Mouse (Mus musculus) hematopoietic stem cell, adult 5-6 weeks (primary cell): ENCODE measurements around the gene Sbk2. TPM values are rescaled to one million over a fixed set of nuclear protein-coding genes. Genes with fewer than 3 reads are reported as not detected.
"Not testable (repeated sequence)": the region's sequence is repeated elsewhere in the genome, so short reads cannot be mapped to it uniquely, and the experiment has no call there.

Experiments
- ATAC-seq, 2 experiments: fragments of 125-278 bp in 1 of 2; replicated peaks in 1 of 2; 2 replicates each; pipeline ENCODE4 v1.8.0; 2016 to 2017; ENCODE audit warnings: inconsistent platforms in 2 of 2, mild to moderate bottlenecking in 2 of 2, moderate number of reproducible peaks in 2 of 2, low read depth in 1 of 2, moderate TSS enrichment in 1 of 2; ENCODE audit not compliant: low FRiP score in 2 of 2, poor library complexity in 2 of 2, severe bottlenecking in 2 of 2, insufficient read depth in 1 of 2, low TSS enrichment in 1 of 2
- total RNA-seq: library from RNA; stranded (forward); fragments of 172-1452, 232-1000 nt; gene quantifications from 2 replicates; pipeline ENCODE4 v1.2.3, GENCODE M21; 2017

Gene Sbk2
- not detected in 2 replicates for total RNA-seq

- ATAC-seq, result peak; percentile 93 to 98
These were observed at the start of gene Sbk2 for GRCm38 (mm10) chr7:4964272-4964671. Gene Sbk2 (minus strand): TSS chr7:4964406.

- no peak for ATAC-seq
These were observed 48.7 kb upstream of the Sbk2 start for GRCm38 (mm10) chr7:5012681-5013513.

GRCm38 (mm10) chr7:5008229-5008628, 44.0 kb upstream of the Sbk2 start:
- no peak for ATAC-seq

GRCm38 (mm10) chr7:5002876-5003275, 38.7 kb upstream of the Sbk2 start:
- not testable (repeated sequence) for ATAC-seq

DNA sequence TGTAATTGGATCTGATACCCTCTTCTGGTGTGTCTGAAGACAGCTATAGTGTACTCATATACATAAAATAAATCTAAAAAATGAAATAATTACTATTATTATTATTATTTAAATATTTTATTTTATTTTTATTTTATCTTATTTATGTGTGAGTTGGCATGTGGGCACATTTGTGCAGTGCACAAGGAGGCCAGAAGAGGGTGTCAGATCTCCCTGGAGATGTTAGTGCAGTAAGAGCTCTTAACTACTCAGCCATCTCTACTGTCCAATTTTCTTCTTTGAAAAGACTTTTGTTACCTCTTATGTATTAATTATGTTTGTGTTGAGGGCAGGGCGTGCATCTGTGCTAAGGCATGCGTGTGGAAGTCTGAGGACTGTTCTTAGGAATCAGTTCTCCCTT, 35.7 kb upstream of the Sbk2 start:
- 0 out of 4 replicates have a peak, but pooled peaks of 1 of the 2 experiments have one; percentile 48 for ATAC-seq

DNA sequence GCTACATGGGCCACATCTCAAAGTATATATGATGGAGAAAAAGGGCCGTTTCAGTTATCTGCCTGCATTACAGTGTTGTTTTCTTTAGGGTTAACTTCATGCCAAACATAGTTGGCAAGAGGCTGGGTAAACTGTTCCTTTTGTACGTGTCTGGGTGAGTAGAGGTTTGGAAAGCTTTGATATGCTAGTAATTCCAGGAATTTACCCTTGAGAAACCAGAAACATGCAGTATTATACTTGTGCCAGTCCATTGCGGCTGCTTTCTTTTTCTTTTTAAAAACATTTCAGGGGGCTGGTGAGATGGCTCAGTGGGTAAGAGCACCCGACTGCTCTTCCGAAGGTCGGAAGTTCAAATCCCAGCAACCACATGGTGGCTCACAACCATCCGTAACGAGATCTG, 32.7 kb upstream of the Sbk2 start:
- ATAC-seq, result no peak

GRCm38 (mm10) chr7:4996003-4996895, 32.0 kb upstream of the Sbk2 start, which contains the start of gene Zfp579:
Gene Zfp579 (minus strand): TSS chr7:4996158.
- ATAC-seq, result peak; percentile 66 to 81

DNA sequence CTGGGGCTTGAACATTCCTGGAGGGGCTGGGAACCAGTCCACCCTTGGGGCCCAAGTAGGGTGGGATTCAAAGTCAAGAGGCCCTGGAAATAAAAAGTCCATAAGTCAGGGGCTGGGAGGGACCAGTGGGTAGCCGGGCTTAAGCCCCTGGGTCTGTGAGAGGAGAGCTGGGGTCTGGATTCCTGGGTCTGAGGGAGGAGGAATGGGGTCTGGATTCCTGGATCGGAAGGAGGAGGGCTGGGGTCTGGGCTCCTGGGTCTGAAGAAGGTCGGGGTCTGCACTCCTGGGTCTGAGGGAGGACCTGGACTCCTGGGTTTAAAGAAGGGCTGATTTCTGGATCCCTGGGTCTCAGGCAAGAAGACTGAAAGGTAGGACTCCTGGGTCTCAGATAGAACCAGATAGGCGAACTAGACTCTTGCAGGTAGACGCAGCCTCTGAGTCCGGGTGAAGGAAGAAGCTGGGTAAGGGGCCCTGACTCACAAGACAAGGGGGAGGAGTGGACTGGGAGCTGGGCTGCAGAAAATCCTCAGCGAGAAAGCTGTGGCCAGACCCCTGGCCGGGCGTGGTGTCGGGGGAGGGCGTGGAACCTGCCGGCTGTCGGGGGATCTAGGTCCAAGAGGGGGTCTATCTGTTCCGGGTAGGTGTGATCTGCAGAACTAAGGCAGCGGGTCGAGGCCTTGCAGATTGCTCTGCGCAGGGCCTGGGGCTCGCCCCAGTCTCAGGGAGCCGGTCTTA, 31.2 kb upstream of the Sbk2 start:
- peak in 1 of 2 experiments; percentile 14; a peak in 2 of 4 replicates for ATAC-seq

- no peak for ATAC-seq
These were observed 30.0 kb upstream of the Sbk2 start for GRCm38 (mm10) chr7:4993999-4994788.

DNA sequence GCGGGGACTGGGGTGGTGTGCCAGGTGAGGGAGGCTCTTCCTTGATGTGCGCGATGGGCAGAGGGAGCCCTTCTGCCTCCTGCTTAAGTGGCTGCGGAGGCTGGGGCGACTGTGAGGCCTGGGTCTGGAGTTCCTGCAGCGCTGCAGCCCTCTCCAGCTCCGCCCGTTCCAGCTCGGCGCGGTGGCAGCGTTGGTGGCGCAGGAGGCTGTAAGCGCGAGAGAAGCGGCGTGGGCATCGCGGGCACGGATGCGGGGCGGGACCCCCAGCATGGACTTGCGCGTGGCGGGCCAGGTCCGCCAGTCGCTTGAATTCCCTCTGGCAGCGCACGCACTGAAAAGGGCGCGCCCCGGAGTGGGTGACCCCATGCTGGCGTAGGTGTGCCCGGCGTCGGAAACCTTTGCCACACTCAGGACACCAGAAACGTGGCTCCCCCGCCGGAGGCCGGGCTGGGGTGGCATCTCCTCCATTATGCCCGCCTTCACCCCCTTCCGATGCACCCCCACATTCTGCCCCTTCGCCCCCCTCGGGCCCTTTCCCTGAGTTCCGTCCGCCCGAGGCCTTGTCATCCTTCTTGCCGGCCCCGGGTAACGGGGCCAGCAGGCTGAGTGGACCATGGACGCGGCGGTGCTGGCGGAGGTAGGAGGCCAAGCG, 29.3 kb upstream of the Sbk2 start:
- ATAC-seq, result no peak

GRCm38 (mm10) chr7:4988250-4988649, 24.0 kb upstream of the Sbk2 start:
- no peak for ATAC-seq

- no peak for ATAC-seq
These were observed 12.6 kb upstream of the Sbk2 start for GRCm38 (mm10) chr7:4976832-4977231.

GRCm38 (mm10) chr7:4975455-4975854, 11.2 kb upstream of the Sbk2 start:
- ATAC-seq, result no peak

DNA sequence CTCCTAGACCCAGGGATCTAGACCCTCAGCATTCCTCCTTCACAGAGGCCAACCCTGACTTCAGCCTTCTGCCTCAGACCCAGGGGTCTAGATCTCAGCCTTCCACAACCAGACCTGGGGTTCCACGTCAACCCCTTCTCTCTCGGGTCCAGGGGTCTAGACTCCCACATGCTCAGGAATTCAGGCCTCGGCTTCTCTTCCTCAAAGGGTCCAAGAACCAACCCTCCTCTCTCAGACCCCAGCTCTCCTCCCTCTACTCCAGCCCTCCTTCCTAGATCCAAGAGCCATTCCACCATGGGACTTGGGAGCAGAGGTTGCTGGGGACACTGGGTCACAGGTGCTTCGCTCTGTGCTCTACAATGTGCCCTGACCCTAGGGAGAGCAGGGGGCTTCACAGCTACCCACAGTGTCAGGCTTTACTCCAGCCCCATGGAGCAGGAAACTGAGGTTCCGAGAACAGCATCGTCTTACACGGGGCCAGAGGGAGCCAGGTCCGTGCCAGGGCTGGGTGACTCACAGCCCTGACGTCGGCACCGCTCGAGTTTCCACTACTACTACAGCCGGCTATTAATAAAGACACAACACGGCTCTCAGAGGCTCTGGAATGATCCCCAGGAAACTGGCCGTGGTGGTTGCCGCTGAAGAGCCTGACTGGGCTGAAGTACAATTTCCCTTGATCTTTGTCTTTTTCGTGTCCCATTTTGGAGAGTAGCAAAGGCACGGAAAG, 8.3 kb upstream of the Sbk2 start:
- ATAC-seq, result peak; percentile 25 to 59; a peak in 2 of 4 replicates

DNA sequence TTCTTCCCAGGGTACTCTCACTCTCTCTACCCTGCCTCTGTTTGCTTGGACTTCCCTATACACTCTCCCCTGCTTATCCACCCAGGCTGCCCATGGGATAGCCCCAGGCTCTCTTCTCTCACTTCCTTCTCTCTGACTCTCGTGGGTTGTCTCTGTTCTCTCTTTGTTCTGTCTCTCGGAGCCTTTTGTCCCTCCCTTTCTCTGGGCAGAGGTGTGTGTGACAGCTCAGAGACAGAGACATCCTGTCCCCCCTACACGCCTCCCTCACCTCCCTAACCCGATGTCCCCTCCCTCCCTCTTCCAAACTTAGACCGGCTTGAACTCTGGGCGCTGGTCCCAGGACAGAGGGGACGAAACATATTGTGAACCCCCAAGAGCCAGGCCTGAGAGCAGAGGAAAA, 7.5 kb upstream of the Sbk2 start:
- ATAC-seq, result no peak

GRCm38 (mm10) chr7:4971068-4971467, 6.9 kb upstream of the Sbk2 start, which contains the start of gene Sbk3:
Gene Sbk3 (minus strand): TSS chr7:4971168.
- no peak for ATAC-seq
